Mouse (Mus musculus) thymus, postnatal 0 days (tissue): Measurements from ENCODE around the gene Ermn. TPM values are rescaled to one million over a fixed set of nuclear protein-coding genes. Genes with fewer than 3 reads are reported as not detected.
A peak's percentile ranks its signal among the peaks of the same experiment; 100 is the strongest.

Source experiments
- DNase-seq: peaks from one replicate; pipeline ENCODE4 v3.0.0-alpha.2; 2015; ENCODE audit warnings: low spot score
- polyA plus RNA-seq: library from polyadenylated mRNA; unstranded; fragments of >200 nt; fragmentation: Nextera tagmentation; extraction: Ambion mirVana; gene quantifications from 2 replicates; pipeline ENCODE4 v1.2.1, GENCODE M21; 2015

Gene Ermn
- polyA plus RNA-seq, result 0.10 and 0.12 TPM in 2 replicates

DNA sequence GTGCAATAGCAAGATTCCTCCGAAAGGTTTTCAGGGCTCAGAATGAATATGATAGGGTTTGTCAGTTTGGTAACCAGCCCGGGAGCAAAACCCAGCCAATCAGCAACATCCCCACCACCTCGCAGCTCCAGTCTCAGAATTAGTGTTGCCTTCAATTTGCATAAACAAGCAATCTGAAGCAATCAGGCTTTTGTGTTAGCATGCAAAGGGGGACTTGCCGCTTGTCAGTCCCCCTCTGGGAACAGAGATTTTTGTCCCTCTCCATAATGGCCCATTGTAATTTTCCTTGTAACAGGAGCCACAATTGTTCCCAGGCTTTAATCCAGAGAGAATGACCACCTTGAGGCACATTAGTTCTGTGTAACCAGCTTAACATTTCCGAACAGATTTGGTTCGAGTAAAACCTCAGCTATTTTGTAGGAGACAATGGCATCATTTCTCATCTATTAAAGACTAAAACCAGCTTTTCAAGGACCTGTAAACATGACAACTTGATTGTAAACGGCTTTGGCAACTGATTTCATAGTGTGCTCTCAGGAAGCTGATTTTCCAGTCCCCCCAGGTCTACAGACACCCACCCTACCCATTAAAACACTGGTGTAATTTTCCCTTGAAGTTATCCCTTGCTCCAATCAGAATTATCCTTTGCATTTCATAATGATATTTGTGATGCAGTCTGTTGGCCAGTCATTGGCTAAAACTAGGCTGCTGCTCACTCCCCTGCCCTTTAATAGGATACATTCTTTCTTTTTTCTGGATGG is at the start of gene Ermn:
Gene Ermn, minus strand, starts transcription at position 44 of the 761 bp plus-strand sequence.
- no peak for DNase-seq

DNA sequence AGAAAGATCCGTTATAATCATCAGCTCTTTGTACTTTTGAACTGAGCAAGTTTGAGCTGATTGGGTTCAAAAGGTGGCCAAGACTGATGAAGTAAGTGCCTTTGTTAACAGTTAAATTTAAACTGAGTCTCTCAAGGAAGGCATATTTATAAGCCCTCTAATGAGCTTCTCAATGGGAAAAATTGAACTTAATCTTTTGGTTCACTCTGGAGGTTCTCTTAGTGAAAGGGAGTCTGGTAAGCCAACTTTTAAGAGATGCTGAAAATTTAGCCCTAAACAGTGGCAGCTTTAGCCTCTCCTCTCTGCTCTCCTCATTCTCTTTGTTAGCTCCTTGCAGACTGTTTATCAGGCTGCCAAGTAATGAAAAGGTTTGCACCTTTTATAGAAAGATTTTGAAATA is 42.2 kb upstream of the Ermn start:
- DNase-seq, result no peak

- DNase-seq, result no peak
Observed at GRCm38 (mm10) chr2:58086420-58086819, 33.8 kb upstream of the Ermn start.

GRCm38 (mm10) chr2:58079849-58080248 is 27.2 kb upstream of the Ermn start:
- no peak for DNase-seq

DNA sequence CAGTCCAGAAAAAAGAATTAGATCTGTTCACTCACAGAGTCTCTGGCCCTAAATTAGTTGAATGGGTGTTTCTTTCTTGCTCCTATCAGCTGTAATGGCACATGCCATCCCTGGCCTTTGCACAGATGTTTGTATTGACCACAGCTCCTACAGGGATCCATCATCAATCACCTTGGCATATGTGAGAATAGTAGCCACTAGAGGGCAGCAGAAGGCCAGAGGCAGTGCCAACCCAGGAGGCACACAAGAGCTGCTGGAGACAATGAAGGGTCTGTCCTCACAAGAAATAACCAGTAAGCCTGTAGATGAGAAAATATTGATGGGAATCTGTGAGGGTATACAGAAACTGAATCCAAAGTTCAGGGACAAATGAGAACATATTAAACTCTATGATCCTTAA is 2.7 kb upstream of the Ermn start:
- DNase-seq, result peak; percentile 71

GRCm38 (mm10) chr2:58041867-58042266 is 10.8 kb downstream of the Ermn start:
- DNase-seq, result no peak

DNA sequence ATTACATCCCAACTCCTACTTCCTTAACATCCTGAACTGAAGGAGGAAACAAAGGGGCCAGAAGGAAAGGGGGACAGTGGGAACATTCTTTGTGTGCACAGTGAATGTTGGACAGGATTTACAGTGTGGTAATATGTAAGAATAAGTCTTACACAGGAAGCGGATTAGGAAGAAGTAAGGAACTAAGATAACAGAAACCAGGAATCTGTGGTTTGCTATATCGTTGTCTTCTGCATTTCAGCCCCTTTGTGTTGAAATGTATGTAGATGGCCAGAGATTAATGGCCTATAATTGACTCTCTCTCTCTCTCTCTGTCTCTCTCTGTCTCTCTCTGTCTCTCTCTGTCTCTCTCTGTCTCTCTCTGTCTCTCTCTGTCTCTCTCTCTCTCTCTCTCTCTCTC is 15.7 kb downstream of the Ermn start:
- no peak for DNase-seq

- no peak for DNase-seq
Observed at GRCm38 (mm10) chr2:58035635-58036034, 17.0 kb downstream of the Ermn start.

DNA sequence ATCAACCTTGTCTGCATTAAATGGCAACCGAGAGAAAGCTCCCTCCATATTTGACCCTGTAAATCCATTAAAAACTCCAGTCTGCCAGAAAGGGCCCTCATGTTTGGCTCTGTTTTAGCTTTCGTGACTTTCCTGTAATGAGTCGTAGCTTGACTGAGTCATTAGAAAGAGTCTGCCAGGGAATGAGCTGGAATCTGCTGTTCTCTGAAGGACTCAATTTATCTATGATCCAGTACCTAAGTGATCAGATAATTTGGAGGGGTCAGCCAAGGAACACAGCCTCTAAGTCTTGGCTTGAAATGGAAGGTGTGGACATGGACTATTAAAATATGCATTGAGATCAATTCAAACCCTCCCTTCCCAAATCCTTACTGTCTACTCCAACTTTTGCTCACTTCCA is 21.2 kb downstream of the Ermn start:
- DNase-seq, result no peak

GRCm38 (mm10) chr2:58029404-58029803 is 23.3 kb downstream of the Ermn start:
- peak; percentile 63 for DNase-seq

DNA sequence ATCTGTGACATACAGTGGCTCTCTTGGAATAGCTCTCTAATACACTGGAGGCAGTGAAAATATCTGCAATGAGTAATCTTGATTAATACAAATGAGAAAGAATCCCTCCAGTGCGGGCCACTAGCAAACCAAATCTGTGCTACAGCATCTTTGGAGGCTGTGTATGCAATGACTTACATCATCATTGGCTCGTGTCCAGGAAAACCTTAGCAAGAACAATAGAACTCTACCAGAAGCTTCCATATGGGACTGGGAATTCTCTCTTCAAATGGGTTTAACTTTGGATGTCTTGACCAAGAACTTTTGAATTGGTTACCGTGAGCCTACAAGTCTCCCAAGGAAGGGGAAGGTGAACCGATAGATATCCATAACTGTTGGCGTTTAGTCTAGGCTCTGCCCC is 25.9 kb downstream of the Ermn start:
- no peak for DNase-seq

DNA sequence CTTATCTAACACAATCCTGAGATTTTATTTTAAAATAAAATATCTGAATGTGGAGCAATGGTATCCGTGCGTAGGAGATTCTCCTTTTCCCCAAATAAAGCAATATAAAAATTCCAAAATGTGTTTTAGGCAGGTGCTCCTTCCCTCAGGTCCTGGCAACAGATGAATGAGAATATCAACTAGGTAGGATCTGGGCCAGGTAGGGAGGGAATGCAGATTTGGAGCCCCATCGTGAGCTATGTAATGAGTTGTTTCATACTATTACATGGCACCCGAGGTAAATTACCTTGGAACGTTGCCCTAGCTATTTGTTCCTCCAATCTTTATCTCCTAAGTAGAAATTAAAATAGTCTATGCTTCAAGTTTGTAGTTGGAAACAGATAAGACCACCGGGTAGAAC is 29.1 kb downstream of the Ermn start:
- DNase-seq, result no peak

- DNase-seq, result no peak
Observed at GRCm38 (mm10) chr2:58007081-58007480, 45.6 kb downstream of the Ermn start.

DNA sequence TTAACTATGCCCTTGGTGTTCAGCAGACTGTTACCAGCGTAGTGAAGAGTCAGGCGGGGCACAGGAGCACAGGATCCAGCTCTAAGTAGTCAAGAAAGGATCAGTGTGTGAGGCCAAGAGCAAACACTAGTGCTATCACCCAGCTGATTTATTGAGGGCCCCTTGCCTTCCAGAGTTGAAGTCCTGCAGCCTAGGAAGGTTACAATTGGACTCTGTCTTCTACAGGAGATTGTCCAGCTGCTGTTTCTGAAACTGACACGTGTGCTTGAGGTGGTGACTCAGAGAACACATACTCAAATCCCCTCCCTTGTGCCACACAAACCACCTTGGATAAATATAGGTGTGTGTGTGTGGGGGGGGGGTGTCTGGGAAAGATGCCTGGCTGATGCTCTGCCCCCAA is 51.2 kb downstream of the Ermn start:
- DNase-seq, result no peak

DNA sequence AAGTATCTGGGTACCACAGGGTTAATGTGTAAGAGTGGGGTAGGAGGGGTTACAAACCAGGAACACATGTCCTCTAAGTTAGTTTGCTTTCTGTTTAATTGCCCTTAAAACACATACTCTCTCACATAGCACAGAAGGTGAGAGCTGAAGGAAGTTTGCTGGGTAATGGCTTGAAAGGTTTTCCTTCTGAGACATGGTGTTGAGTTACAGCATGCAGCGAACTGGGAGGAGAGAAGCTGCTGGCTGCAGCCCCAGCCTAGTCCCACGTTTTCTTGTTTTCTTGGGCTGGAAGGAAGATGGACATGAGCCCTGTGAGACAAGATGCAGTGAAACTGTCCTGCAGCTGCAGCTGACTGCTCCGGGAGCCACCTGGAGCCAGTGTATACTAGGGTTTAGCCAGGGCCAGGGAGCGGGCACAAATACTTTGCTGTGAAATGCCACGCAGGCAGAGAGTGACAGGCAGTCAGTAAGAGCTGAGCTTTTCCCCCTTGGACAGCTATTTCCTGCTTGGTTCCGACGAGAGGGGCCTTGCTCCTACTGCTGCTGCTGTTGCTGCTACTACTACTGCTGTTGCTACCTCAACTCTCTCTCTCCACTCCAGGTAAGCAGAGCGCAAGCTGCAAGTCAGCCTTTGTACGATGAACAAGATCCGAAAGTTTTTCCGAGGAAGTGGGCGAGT is 54.8 kb downstream of the Ermn start, which contains the start of gene Galnt5:
Gene Galnt5, plus strand, starts transcription at position 133 of the 679 bp plus-strand sequence.
- no peak for DNase-seq

Other genes starting within 250 kb of the Ermn start
- gene Galnt5, start 55.0 kb downstream of the Ermn start, polyA plus RNA-seq, result 0.34 and 0.50 TPM in 2 replicates
- gene Cytip, start 142.7 kb upstream of the Ermn start, polyA plus RNA-seq, result 117 and 125 TPM in 2 replicates